Mouse (Mus musculus) testis, adult 2 months (tissue): ENCODE data around the gene Sox5.

Experiments
- CTCF ChIP-seq: fragments of 200-500 bp; IDR thresholded peaks from 2 replicates; pipeline ENCODE4 v1.5.1; 2012; ENCODE audit warnings: low read depth, mild to moderate bottlenecking, inconsistent platforms, low read length, moderate library complexity; ENCODE audit not compliant: control insufficient read depth, insufficient read depth, insufficient replicate concordance
- POLR2A ChIP-seq: fragments of 200-500 bp; IDR thresholded peaks from 2 replicates; pipeline ENCODE4 v1.6.1; 2012; ENCODE audit warnings: low read depth, mild to moderate bottlenecking, inconsistent platforms, low read length, moderate library complexity; ENCODE audit not compliant: control insufficient read depth

DNA sequence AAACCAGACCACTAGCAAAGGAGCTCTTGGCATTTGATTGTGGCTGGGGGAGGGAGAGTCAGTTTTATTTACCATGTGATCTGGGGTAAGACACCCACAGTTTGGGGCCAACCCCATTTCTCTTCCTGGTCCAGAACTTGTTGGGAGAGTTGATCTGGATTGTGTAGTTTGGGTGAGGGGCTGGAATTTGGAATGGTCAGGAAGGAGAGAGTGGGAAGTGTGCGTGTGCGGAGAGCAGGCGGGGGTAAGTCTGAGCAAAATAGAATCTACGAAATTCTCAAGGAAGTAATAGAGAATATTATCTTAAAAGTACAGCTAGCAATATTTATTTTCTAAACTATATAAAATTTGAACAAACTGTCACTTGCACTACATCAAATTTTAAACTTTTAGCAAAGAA lies 445.0 kb downstream of the Sox5 start:
- TF ChIP-seq POLR2A (no peak), CTCF (no peak)
